Mouse (Mus musculus): ENCODE measurements at regions not wholly inside any gene's neighbourhood (a gene's known extent, or its start where the extent isn't known, plus 50 kb on each side); places are given as distances from the start of the nearest gene placed in this dataset.

GRCm38 (mm10) chr2:173334856-173335595 is 58.7 kb upstream of the Pmepa1 start:
- DNase-seq (ENCODE audit: low read depth), result no peak

DNA sequence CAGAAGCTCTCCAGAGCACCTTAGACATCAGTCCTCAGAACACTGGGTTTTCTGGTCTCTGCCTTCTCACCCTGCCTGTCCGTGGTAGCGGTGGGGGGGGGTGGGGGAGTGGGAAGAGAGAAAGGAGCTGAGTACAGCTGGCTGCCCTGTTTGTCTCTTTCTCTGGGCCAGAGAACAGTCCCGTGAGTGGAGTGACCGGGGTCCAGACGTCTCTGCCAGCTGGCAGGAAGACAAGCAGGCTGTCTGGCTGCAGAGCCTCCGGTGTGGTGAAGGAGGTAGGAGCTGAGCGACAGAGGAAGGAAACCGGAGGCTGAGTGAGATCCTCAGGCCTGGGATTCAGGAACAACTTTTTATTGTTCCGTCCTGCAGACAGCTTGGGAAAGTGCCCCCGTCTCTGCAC is 59.5 kb upstream of the Pmepa1 start:
- peak; percentile 44 for DNase-seq (ENCODE audit: low read depth)

DNA sequence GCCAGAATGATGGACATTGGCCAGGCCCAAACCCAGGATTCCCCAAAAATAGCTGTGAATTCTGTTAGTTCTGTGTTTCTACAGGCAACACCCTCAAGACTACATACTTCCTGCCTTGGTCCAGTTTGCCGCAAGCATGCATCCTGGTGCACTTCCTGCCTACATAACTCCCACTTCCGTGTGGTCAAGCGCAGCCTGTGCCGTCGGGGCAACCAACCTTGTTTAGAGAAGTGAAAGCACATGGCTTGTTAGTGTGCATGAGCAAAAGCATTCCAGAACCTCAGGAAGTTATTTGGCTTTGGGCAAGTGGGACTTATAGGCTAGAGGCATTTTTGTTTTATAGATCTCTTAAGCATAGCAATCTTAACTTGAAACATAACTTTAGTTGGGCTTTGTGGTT is 61.3 kb upstream of the Pmepa1 start:
- DNase-seq (ENCODE audit: low read depth), result no peak

- no peak for DNase-seq (ENCODE audit: low read depth)
Observed at GRCm38 (mm10) chr2:173338671-173339070, 62.3 kb upstream of the Pmepa1 start.

GRCm38 (mm10) chr2:173339211-173339610 is 62.9 kb upstream of the Pmepa1 start:
- DNase-seq (ENCODE audit: low read depth), result no peak

DNA sequence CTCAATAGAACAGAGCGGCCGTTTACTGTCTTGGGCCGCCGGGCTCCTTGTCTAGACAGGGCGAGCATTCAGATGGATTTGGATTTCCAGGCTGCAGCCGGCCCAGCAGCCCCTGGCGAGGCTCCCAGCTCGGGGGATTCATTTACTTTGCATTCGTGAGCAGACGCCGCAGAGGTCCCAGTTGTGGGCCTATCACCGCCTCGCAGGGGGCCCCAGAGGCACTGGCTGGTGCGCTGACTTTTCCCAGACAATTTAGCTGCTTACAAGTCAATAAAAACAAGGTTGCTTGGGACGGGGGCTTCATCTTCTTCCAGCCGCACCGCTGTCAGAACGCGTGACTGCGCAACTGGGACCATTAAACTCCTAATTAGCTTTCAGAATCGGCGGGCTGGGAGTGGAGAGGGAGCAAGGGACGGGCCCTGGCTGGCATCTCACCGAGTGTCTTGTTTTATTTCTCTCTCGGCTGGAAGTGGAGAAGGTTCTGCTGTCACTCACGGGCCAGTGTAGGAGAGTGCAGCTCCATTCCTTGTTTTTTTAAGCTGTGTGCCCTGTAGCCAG is 63.8 kb upstream of the Pmepa1 start:
- no peak for DNase-seq (ENCODE audit: low read depth)

DNA sequence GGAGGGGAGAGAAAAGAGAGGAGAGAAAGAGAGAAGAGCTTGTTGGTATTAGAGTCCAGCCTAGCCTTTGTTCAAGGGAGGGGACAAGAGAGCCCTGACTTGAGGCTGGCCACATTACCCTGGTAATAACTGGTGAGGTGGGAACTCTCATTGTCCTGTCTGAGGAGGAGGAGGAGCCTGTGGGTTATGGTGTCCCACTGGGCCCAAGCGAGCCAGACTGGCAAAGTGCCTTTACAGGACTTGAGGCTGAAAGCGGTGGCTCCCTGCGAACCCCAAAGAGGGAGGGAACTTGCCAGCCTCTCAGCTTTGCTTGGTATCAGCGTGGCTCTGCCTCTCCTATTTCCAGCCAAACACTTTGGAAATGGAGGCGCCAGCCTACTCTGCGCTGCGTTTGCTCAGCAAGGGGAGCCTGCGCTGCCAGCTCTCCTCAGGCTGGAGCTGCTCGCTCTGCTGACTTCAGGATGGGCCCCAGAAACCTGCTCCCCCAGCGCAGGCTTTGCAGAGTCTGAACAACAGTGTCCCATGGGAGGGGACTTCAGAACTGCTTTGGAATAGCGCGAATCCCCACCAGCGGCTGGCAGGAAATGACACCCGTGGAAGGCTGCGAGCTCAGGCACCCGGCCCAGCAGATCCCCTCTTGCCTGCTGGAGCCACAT is 66.4 kb upstream of the Pmepa1 start:
- no peak for DNase-seq (ENCODE audit: low read depth)

GRCm38 (mm10) chr2:173343665-173344064 is 67.3 kb upstream of the Pmepa1 start:
- DNase-seq (ENCODE audit: low read depth), result no peak

- DNase-seq (ENCODE audit: low read depth), result no peak
Observed at GRCm38 (mm10) chr2:173344221-173344620, 67.9 kb upstream of the Pmepa1 start.

DNA sequence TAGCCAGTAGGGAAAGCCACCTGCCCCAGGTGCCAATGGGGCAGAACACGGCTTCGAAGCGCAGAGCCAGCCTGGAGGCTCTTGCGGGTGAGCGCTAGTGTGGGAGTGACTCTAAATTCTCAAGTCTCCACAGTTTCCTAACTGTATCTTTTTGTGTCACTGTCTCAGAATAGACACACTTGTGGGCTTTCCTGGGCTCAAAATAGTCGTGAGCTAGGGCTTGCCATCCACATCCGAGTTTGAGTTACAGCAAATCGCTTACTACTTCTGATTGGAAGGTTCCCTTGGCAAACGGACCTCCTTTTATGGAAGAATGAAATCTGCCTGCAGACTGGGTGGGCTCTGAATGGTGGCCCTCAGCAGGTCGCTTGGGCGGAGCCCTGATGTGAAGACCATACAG is 71.0 kb upstream of the Pmepa1 start:
- no peak for DNase-seq (ENCODE audit: low read depth)

DNA sequence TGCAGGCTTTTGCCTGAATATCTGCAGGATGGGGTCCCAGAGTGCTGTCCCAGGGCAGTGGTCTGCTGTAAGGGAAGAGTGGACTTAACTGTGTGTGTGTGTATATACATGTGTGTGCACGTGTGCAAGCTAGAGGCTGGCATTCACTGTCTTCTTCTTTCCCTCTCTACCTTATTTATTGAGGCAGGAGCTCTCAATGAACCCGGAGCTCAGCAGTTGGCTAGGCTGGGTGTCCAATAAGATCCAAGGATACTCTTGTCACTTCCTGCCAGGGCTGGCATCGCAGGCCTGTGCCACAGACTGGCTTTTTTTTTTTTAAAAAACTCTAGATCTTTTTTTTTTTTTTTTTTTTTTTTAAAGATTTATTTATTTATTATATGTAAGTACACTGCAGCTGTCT is 72.4 kb upstream of the Pmepa1 start:
- DNase-seq (ENCODE audit: low read depth), result peak; percentile 50

- peak; percentile 87 for DNase-seq (ENCODE audit: low read depth)
Observed at GRCm38 (mm10) chr2:173349510-173349909, 73.2 kb upstream of the Pmepa1 start.

DNA sequence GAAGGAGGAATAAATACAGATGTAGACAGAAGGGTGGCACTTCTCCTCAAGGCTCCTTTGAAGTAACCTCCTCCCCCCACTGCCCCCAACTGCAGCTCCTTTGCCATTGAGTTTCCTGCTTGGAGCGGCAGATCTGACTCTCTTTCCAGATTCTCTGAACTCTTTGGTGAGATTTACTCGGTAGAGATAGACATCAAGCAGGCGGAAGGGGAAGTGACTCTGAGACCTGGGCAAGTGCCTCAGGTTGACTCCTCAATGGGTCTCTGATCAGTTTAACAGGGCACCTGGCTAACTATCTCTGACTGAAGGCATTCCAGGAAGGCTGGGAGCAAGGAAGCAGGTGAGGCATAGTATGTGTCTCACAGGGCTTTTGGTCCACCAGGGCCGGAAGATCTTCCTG is 73.6 kb upstream of the Pmepa1 start:
- no peak for DNase-seq (ENCODE audit: low read depth)

GRCm38 (mm10) chr2:173350405-173350804 is 74.1 kb upstream of the Pmepa1 start:
- no peak for DNase-seq (ENCODE audit: low read depth)

DNA sequence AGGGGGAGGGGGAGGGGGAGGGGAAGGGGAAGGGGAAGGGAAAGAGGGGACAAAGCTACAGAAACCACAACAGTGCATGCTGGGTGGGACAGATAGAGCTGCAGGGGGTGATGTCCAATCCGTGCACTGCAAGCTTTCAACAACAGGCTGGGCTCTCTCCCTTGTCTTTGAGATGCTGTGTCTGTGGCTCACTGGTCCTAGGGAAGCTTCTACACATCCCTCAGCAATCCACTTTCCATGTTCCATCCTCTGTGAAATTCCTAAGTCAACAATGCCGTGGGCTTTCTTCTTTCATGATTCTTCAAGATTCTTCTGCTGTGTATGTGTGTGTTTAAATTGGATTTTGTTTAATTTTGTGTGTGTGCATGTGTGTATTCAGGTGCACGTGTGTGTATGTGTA is 74.5 kb upstream of the Pmepa1 start:
- DNase-seq (ENCODE audit: low read depth), result peak; percentile 35

- no peak for DNase-seq (ENCODE audit: low read depth)
Observed at GRCm38 (mm10) chr2:173351831-173352755, 75.8 kb upstream of the Pmepa1 start.

DNA sequence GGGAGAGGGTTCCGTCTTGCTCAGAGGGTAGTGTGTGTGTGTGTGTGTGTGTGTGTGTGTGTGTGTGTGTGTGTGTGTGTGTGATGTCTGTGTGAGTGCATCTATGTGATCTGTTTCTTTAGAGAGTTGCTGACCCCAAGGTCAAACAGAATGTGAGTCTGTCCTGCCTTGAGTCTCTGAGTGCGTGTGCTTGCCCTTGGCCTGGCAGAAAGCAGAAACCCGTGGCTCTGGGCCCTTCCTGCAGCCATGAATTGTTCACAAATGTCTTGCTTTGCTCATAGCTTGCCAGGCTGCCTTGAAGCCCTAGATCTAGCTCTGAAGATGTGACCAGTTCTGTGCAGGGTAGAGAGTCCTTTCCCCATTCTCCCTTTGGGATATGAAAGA is 76.4 kb upstream of the Pmepa1 start:
- DNase-seq (ENCODE audit: low read depth), result no peak

DNA sequence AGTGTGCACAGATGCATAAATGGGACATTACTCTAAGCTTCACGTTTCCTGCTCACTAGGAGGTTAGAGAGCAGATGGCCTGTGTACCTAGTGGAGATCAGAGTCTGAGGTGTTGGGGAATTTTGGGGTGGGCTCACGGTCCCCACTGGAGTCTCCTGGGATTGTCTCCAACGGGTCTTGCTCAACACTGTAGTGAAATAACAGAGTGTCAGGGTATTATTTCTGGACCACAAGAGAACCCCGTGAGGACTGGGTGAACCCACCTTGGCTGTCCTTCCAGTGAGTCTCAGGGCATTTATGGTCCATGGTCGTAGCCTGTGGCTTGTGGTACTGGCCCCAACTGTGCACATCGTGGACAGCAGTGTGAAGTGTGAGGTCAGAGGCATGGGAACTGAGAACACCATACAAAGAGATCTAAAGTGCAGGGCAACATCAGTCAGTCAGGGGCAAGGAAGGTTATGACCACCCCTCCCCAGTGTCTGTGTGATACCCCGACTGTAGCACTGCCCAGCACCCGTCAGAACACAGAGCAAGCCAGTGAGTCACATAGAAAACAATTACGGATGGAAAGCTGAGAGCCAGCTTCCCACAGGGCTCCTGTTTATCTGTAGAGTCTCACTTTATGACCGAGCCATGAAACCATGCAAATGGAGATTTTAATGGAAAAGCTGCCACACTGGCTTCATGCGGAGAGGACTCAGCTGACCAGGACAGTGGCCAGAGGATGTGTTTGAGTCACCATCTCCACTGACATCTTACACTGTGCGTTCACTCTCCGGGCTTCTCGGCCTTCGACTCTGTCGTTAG is 77.3 kb upstream of the Pmepa1 start:
- no peak for DNase-seq (ENCODE audit: low read depth)

DNA sequence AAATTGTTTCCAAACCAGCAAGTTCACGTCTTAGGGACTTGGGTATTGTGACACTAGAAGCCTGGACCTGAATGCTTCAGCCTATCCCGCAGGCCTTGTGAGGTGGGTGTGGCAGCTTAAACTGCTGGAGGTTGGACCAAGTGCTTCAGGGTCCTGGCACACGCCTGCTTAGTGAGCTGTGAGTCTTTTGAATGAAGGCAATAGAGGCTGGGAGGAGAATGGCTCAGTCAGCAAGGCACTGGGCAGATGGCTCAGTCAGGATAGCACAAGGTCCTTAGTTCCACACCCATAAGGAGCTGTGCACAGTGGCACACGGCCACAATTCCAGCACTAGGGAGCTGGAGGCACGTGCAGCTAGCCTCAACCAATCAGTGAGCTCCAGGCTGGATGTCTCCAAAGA is 80.5 kb upstream of the Pmepa1 start:
- DNase-seq (ENCODE audit: low read depth), result no peak

DNA sequence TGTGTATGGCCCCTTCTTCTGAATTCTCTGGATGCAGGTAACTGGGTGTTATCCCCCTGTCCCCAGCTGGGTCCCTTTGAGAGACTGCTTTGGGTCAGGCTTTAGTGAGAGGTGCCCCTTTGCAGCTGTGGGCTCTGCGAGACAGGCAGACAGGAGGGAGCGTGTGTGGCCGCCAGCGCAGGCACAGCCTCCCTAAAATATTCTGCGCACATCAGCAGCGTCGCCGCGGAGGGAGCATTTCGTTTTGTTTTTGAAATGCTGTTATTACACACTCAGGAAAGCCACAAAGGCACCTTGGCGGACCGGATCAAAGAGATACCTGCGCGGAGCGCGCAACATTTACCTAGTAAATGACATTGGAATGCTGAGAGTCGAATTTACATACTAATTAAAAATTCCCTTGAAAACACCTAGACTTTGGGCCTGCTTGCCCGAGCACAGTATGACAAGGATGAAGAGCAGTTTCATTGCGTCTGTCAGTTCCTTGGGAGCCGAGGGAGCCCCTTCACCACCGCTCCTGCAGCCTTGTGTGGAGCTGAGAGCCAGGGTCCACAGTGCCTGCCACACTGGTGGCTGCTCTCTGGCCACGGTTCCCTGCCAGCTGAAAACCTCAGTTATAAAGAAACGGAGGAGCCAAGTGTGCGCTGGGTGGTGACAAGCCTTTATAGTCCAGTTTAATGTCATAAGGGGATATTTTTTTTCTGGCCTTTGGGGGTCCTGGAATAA is 89.3 kb upstream of the Pmepa1 start:
- no peak for DNase-seq (ENCODE audit: low read depth)

DNA sequence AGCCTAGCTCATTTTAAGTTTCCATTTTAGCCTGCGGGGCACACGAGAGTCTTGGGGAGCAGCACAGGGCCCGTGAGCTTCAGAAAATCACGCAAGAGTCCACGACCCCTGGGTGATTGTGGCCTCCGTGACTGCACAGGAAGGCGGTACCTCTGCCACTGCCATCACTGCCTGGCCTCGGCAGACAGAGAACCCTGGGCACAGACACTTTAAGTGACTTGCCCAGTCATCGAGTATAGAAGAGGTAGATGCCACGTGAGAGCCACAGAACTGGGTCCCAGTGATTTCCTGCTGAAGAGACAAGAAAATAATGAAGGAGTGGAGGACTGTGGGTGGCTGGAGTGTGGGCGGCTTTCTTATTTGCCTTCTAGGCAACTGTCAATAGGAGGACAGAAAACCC is 90.4 kb upstream of the Pmepa1 start:
- DNase-seq (ENCODE audit: low read depth), result no peak

Measured in naive thymus-derived CD4-positive, alpha-beta T cell, adult 2 months (primary cell).